Mouse (Mus musculus): ENCODE measurements around the gene 1700020N01Rik.

1700020N01Rik gene

GRCm38 (mm10) chr10:21604476-21604875 lies 11.5 kb downstream of the 1700020N01Rik start:
- no peak for DNase-seq (ENCODE audit: low read depth, low spot score)

GRCm38 (mm10) chr10:21605011-21605571 lies 12.1 kb downstream of the 1700020N01Rik start:
- DNase-seq (ENCODE audit: low read depth, low spot score): peak; percentile 44

- DNase-seq (ENCODE audit: low read depth, low spot score): no peak
Observed at GRCm38 (mm10) chr10:21605601-21606000, 12.7 kb downstream of the 1700020N01Rik start.

- no peak for DNase-seq (ENCODE audit: low read depth, low spot score)
Observed at GRCm38 (mm10) chr10:21606931-21607330, 14.0 kb downstream of the 1700020N01Rik start.

GRCm38 (mm10) chr10:21609583-21609982 lies 16.6 kb downstream of the 1700020N01Rik start:
- DNase-seq (ENCODE audit: low read depth, low spot score): peak; percentile 15

- DNase-seq (ENCODE audit: low read depth, low spot score): peak; percentile 12
Observed at GRCm38 (mm10) chr10:21613021-21613860, 20.3 kb downstream of the 1700020N01Rik start.

- DNase-seq (ENCODE audit: low read depth, low spot score): no peak
Observed at GRCm38 (mm10) chr10:21614520-21614919, 21.6 kb downstream of the 1700020N01Rik start.

GRCm38 (mm10) chr10:21618745-21619508 lies 26.0 kb downstream of the 1700020N01Rik start:
- peak; percentile 79 for DNase-seq (ENCODE audit: low read depth, low spot score)

GRCm38 (mm10) chr10:21622065-21622464 lies 29.1 kb downstream of the 1700020N01Rik start:
- no peak for DNase-seq (ENCODE audit: low read depth, low spot score)

GRCm38 (mm10) chr10:21628555-21628954 lies 35.6 kb downstream of the 1700020N01Rik start:
- DNase-seq (ENCODE audit: low read depth, low spot score): peak; percentile 35

GRCm38 (mm10) chr10:21629031-21629740 lies 36.2 kb downstream of the 1700020N01Rik start:
- peak; percentile 15 for DNase-seq (ENCODE audit: low read depth, low spot score)

GRCm38 (mm10) chr10:21631481-21631880 lies 38.5 kb downstream of the 1700020N01Rik start:
- DNase-seq (ENCODE audit: low read depth, low spot score): no peak

- DNase-seq (ENCODE audit: low read depth, low spot score): no peak
Observed at GRCm38 (mm10) chr10:21632687-21633086, 39.7 kb downstream of the 1700020N01Rik start.

- peak; percentile 31 for DNase-seq (ENCODE audit: low read depth, low spot score)
Observed at GRCm38 (mm10) chr10:21635988-21636710, 43.2 kb downstream of the 1700020N01Rik start.

GRCm38 (mm10) chr10:21636711-21637081 lies 43.8 kb downstream of the 1700020N01Rik start:
- no peak for DNase-seq (ENCODE audit: low read depth, low spot score)

- no peak for DNase-seq (ENCODE audit: low read depth, low spot score)
Observed at GRCm38 (mm10) chr10:21651388-21651787, 58.4 kb downstream of the 1700020N01Rik start.

- DNase-seq (ENCODE audit: low read depth, low spot score): no peak
Observed at GRCm38 (mm10) chr10:21652426-21653345, 59.7 kb downstream of the 1700020N01Rik start.

- DNase-seq (ENCODE audit: low read depth, low spot score): no peak
Observed at GRCm38 (mm10) chr10:21653469-21653868, 60.5 kb downstream of the 1700020N01Rik start.

GRCm38 (mm10) chr10:21659576-21660246 lies 66.8 kb downstream of the 1700020N01Rik start:
- peak; percentile 36 for DNase-seq (ENCODE audit: low read depth, low spot score)

Data from 3T3-L1 (cell line).